Mouse (Mus musculus): ENCODE data around the gene Bmpr1b. TPM values are rescaled to one million over a fixed set of nuclear protein-coding genes. Genes with fewer than 3 reads are reported as not detected.

Bmpr1b gene
- polyA plus RNA-seq, 1 experiment from 2014 or later, result 12.2 TPM

DNA sequence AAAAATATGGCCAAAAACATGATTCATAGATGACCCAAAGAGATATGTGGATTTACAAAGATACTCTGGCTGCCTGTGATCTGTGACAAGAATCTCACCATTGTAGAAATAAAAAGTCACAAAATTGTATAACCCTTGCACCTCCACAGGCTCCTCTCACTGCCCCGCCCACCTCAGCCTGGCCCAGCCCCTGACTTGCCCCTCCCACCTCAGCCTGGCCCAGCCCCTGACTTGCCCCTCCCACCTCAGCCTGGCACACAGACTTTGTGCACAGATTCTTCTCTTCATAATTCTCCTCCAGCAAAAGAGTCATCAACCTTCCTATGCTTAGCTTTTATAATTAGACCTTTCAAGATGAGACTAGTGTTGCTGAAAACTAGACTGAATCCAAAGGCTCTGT, 377.1 kb downstream of the Bmpr1b start:
- no peaks in the 10 kb centered on the region for H3K9me3 ChIP-seq (replicated peaks)
- no peak overlapping the region for H3K9ac ChIP-seq
- WGBS, result 74% methylated on average over 1 of the region's 1 CpGs
- H3K4me2 ChIP-seq (replicated peaks), result no peak overlapping the region
- no peak for ATAC-seq (ENCODE audit: low FRiP score)
- no peaks in the 10 kb centered on the region for H3K27me3 ChIP-seq
- H3K36me3 ChIP-seq, result no peaks in the 10 kb centered on the region
- no peak overlapping the region for H3K4me3 ChIP-seq
- 0 out of 2 replicates have a peak, but pooled peaks cover 2% of the 10 kb centered on the region for H3K4me1 ChIP-seq
- no peak overlapping the region for H3K27ac ChIP-seq

DNA sequence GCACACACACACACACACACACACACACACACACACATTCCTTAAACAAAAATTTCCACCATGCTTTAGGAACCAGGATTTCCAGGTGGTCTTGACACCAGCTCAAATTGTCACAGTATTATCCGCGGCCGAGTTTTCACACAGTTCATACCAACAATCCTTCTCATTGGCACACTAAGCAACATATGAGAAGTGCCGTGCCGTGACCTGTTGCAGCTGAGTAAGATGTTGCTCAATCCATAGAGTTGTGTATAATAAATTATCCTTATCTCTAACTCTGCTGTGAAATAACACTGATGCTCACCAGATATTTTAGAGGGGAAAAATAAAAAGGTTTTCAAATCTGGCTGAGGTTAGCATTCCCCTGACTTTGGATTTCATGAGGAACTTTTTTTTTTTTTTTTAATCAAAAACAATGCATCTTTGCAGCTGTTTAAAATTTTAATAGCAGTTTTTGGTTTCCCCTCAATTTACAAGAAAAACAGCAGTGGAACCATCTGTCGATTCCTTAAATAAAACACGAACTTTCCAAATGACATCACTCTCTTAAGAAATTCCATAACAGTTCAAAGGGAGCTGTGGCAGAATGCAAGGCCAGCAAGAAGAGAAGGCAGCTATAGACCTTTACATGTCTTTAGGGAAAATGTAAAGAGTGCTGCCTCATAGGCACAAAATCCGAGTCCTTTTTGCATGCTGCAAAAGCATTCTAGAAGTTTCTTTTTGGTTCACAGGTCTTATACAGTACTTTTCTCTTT, 378.0 kb downstream of the Bmpr1b start:
- no peak overlapping the region for H3K27ac ChIP-seq
- no peaks in the 10 kb centered on the region for H3K36me3 ChIP-seq
- H3K9ac ChIP-seq, result no peak overlapping the region
- H3K9me3 ChIP-seq (replicated peaks), result no peaks in the 10 kb centered on the region
- ATAC-seq (ENCODE audit: low FRiP score), result no peak
- 0 out of 2 replicates have a peak, but pooled peaks cover 6% of the 10 kb centered on the region for H3K4me1 ChIP-seq
- no peak overlapping the region for H3K4me2 ChIP-seq (replicated peaks)
- WGBS, result 85% methylated on average over 8 of the region's 8 CpGs
- H3K4me3 ChIP-seq, result no peak overlapping the region
- no peaks in the 10 kb centered on the region for H3K27me3 ChIP-seq

Other genes with a start within 250 kb of the Bmpr1b start
- gene Pdlim5, start 226.3 kb upstream of the Bmpr1b start, polyA plus RNA-seq (2016; fragmentation: Nextera tagmentation; extraction: Ambion mirVana), result 20.2 and 21.9 TPM in 2 replicates

Data from hindbrain, embryonic 12.5 days (tissue).